Mouse (Mus musculus): ENCODE results near the gene Rhbdf1.
A peak's percentile ranks its signal among the peaks of the same experiment; 100 is the strongest.

The Rhbdf1 gene

GRCm38 (mm10) chr11:32189434-32189833 is 32.7 kb downstream of the Rhbdf1 start:
- DNase-seq, result no peak

- no peak for DNase-seq
These were observed 33.2 kb downstream of the Rhbdf1 start for GRCm38 (mm10) chr11:32188881-32189280.

DNA sequence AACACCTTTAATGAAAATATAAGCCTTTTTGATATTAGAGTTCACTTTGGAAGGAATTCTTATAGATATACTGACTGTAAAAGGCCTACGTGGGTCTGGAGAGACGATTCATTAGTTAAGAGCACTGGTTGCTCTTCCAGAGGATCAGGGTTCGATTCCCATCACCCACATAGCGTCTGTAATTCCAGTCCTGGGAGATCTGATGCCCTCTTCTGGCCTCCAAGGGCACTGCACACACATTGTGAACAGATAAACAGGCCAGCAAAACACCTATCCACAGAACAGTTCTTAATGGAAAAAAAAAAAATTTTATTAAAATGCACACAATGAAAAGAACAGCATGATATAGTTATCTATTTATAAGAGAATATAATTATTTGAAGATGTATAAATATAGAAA is 34.8 kb downstream of the Rhbdf1 start:
- no peak for DNase-seq

DNA sequence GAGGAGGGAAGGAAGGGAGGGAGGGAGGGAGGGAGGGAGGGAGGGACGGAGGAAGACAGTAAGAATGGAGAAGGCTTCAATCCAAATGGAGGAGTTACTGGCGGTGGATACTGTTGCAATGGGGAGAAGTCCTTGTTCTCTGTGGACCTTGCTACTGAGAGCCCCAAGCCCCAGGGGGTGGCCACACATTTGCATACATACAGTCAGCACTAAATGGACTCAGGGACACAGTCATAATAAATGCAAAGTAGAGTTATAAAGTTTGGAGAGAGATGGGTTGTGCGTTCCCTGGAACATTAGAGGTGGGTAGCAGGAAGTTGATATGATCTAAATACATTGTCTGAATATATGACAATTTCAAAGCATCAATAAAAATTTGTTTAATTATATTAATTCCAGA is 36.1 kb downstream of the Rhbdf1 start:
- DNase-seq, result no peak

DNA sequence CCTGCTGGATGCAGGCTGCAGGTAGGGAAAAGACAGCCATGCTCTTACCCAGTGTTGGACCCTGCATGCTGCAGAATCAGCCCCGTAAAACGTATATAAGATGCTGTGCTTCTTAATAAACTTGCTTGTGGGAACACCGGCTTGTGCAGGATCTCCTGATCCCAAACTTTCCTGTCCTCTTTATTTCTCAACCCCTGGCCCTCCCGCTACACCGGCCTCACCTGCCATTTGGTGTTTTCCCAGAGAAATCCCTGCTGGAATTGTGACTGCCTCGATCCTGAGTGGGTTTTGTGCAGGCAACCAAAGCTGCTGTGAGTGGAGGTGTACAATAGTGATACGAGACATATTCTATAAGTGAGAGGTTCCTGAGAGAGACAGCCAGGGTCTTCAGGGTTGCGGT is 37.6 kb downstream of the Rhbdf1 start:
- no peak for DNase-seq

GRCm38 (mm10) chr11:32181973-32182868 is 39.9 kb downstream of the Rhbdf1 start:
- DNase-seq, result peak; percentile 78

DNA sequence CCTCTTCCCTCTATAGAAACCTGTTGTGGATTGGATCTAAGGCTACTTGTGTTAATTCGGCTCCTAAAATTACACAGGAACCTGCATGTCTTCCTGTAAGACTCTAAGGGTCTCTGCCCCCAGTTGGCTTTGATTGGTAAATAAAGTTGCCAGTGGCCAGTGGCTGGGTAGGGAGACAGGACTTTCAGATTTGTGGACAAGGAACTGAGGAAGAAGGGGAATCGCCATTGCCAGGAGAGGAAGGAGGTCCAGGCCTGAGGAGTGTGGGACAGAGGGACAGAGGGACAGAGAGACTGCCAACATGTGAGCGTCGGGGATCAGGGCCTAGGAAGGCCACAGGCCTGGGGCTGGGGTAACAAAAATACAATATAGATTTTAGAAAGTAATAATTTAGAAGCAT is 40.9 kb downstream of the Rhbdf1 start:
- no peak for DNase-seq

- DNase-seq, result no peak
These were observed 43.6 kb downstream of the Rhbdf1 start for GRCm38 (mm10) chr11:32178506-32178905.

DNA sequence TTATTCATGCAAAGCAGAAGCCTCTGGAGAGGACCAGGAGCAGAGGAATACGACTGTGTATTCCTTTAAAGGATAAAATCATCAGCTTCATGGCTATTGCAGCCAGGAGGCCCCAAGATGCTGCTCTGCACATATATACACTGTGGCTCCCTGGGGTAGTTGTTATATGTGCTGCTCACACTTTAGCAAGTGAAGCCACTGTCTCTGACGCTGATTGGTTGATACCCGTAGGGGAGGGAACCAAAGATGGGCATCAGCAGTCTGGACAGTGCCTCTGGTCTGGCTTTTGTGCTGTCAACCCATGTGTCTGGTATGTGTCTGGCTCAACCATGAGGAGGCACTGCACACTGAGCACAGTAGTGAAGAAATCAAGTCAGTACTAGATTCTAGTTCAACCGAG is 55.4 kb downstream of the Rhbdf1 start:
- DNase-seq, result no peak

DNA sequence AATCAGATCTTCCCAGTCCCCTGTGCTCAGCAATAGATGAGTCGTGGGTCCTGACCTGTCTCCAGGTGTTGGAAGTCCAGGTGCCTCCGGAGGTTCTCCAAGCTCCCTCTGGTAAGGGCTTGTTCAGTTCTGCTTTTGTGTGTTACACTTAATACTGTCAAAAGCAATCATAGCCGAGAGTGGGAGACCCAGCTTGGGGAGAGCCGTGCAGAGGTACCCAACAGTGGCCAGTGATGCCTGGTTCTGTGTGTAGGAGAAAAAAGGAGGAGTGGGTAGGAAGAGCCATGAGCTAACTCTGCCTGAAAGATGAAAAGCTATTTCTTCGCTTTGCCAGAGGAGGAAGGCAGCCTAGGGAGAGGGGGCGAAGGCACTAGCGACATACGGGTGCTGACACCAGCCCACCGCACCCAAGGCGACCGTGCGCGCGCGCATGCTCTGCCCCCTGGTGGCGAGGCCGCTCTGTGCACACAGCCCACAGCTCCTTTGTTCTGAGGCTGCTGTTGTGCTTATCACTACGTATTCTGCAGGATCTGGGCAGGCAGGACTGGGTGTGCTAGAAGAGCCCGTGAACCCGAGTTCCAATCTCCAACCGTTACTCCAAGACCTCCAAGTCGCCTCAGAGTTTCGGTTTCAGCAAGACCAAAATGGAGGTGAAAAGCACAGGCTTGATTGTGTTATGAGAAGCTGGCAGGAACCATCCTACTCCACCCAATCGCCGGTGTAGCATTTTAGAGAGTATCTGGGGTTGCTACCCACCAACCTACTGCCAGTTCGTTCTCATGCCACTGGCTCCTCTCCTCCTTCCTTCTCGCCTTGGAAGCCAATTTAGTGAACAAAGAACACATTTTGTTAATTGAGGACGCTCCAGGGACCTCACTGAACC is 59.9 kb downstream of the Rhbdf1 start:
- DNase-seq, result peak; percentile 95

DNA sequence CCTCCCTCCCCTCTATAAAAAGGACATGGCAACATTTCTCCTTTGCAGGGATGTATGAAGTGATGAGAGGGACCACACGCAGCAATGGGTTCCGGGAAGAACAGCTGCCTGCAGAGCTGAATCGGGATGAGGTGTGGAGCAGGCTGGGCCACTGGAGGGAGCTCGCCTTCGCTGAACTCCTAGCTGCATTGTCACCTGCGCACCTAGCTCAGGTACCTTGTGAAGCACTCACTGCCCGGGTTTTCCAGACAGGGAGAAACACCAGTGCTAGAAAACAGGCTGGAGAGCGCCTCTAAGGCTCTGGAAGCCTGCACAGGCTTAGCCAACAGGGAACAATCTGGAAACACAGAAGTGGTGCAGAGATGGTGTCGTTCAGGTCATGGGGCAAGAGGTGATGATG is 60.6 kb downstream of the Rhbdf1 start:
- DNase-seq, result peak; percentile 51

DNA sequence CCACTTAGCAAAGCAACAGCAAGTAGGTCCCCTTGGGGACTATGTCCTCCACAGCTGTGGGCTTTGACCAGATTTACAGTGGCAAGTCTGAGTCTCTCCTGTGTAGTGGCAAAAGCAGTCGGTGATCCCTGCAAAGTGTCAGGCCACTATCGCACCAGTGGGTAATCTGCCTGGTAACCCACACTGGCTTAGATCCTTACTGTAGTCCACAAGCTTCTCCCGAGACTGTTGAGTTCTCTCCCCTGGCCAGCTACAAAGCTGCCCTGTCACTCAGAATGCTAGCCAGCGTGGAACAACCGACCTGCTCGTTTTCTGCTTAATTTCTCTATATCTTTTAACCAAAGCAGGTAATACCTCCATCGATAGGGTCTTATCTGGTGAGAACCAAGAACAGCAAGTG is 61.8 kb downstream of the Rhbdf1 start:
- no peak for DNase-seq

Measured in thymus, postnatal 14 days (tissue).